Mouse (Mus musculus) heart, embryonic 15.5 days (tissue): ENCODE measurements around the gene Hist4h4. TPM values are rescaled to one million over a fixed set of nuclear protein-coding genes. Genes with fewer than 3 reads are reported as not detected.

ENCODE experiments used
- ATAC-seq: fragments of 200-750 bp; cut with Nextera tagmentation; replicated peaks from 2 replicates; pipeline ENCODE4 v1.8.0; 2017; ENCODE audit warnings: low read depth, moderate TSS enrichment; ENCODE audit not compliant: insufficient number of reproducible peaks, insufficient read depth, low FRiP score
- H3K27ac ChIP-seq: fragments of 300-500 bp; sonication (generic); 2 replicates; pipeline ENCODE4 v1.5.1; 2015; ENCODE audit warnings: mild to moderate bottlenecking, inconsistent platforms
- H3K27me3 ChIP-seq: fragments of 300-500 bp; sonication (generic); 2 replicates; pipeline ENCODE4 v1.6.1; 2015; ENCODE audit warnings: inconsistent platforms
- H3K36me3 ChIP-seq: fragments of 300-500 bp; sonication (generic); 2 replicates; pipeline ENCODE4 v1.6.1; 2015; ENCODE audit warnings: mild to moderate bottlenecking, inconsistent platforms
- H3K4me1 ChIP-seq: fragments of 300-500 bp; sonication (generic); replicated peaks from 2 replicates; pipeline ENCODE4 v1.6.1; 2015; ENCODE audit warnings: inconsistent platforms
- H3K4me2 ChIP-seq: fragments of 300-500 bp; sonication (generic); 2 replicates; pipeline ENCODE4 v1.6.1; 2015; ENCODE audit warnings: inconsistent platforms, mild to moderate bottlenecking, moderate library complexity
- H3K4me3 ChIP-seq: fragments of 300-500 bp; sonication (generic); 2 replicates; pipeline ENCODE4 v1.5.1; 2015; ENCODE audit warnings: mild to moderate bottlenecking, inconsistent platforms
- H3K9ac ChIP-seq: fragments of 300-500 bp; sonication (generic); 2 replicates; pipeline ENCODE4 v1.6.1; 2015; ENCODE audit warnings: mild to moderate bottlenecking, inconsistent platforms
- H3K9me3 ChIP-seq: fragments of 300-500 bp; sonication (generic); replicated peaks from 2 replicates; pipeline ENCODE4 v1.6.1; 2016; ENCODE audit warnings: inconsistent platforms
- whole genome bisulfite sequencing: fragments of 180-500 bp; shearing (Covaris S2); methylation state at CpG from one replicate; pipeline ENCODE4 v1.1.7; 2015; ENCODE audit warnings: mixed read lengths; 5-methylcytosine and 5-hydroxymethylcytosine counted together
- polyA plus RNA-seq: library from polyadenylated mRNA; unstranded; fragments of >200 nt; fragmentation: Nextera tagmentation; extraction: Ambion mirVana; gene quantifications from 2 replicates; pipeline ENCODE4 v1.2.1, GENCODE M21; 2015

Gene Hist4h4
- polyA plus RNA-seq, 1 experiment from 2014 or later: 0.21 TPM

DNA sequence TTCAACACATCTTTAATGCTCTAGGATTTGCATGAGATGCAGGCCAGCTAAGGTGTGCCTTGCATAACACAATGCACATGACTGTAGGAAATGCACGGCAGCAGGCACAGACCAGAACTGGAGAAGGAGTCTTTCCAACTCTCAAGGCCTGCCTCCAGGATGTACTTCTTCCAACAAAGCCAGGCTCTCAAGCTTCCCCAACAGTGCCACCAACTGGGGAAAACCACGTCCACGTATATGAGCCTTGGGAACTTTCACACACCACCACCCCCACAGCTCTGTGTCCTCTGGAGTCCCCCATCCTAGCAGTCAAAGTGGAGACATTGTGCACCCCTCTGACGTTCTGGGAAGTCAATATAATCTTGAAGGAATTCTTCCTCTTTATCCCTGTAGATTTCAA, 8.9 kb upstream of the Hist4h4 start:
- Histone ChIP-seq H3K27ac (no peak overlapping the region), H3K36me3 (peaks cover 57% of the 10 kb centered on the region), H3K4me2 (no peak overlapping the region), H3K9me3 (no peaks in the 10 kb centered on the region), H3K9ac (no peak overlapping the region), H3K4me1 (peaks cover 12% of the 10 kb centered on the region), H3K27me3 (no peaks in the 10 kb centered on the region), H3K4me3 (no peak overlapping the region)
- 39% methylated on average over 4 of the region's 4 CpGs for WGBS
- no peak for ATAC-seq

DNA sequence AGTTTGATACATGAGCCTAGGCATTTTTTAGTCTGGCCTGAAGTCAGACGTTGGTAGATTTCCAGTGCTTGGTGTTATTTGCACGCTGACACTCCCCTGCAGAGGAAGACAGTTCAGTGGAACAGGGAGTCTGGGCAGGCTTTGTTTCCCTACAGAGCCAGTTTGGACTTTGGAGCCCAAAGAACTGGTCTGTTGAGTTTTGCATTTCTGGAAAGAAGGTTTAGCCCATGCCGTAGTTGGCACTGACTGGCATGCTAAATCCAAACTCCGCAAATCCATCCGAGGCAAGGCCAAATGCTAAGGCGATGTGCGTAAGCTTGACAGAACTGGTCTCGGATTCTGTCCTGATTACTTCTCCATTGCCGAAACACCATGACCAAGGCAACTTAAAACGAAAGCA, 7.0 kb upstream of the Hist4h4 start:
- H3K9ac ChIP-seq: no peak overlapping the region
- H3K9me3 ChIP-seq: no peaks in the 10 kb centered on the region
- WGBS: 83% methylated on average over 10 of the region's 10 CpGs
- H3K27ac ChIP-seq: no peak overlapping the region
- peaks cover 18% of the 10 kb centered on the region for H3K4me1 ChIP-seq
- H3K36me3 ChIP-seq: peaks cover 39% of the 10 kb centered on the region
- H3K4me2 ChIP-seq: no peak overlapping the region
- ATAC-seq: no peak
- no peaks in the 10 kb centered on the region for H3K27me3 ChIP-seq
- no peak overlapping the region for H3K4me3 ChIP-seq

DNA sequence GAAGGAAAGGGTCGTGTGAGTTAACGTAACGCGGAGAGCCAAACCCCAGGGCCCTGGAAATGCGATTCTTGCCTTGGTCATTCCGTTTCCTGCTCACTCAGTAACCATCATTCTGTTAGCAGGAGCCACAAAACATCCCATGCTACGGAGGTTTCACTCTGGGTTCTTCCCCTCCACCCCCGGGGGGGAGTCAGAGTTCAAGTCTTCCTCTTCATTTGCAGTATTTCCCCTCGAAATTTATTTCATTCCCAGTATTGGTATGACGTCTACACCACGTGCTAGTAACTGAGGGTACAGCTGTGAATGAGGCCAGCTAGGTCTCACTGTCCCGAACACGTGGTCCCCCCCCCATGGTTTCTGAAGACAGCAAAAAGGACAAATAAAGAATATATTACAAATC, 5.5 kb upstream of the Hist4h4 start:
- no peak overlapping the region for H3K27ac ChIP-seq
- H3K36me3 ChIP-seq: peaks cover 26% of the 10 kb centered on the region
- H3K27me3 ChIP-seq: no peaks in the 10 kb centered on the region
- H3K4me2 ChIP-seq: peak overlapping the region; percentile 94
- ATAC-seq: no peak
- H3K4me1 ChIP-seq: peaks cover 23% of the 10 kb centered on the region
- no peaks in the 10 kb centered on the region for H3K9me3 ChIP-seq
- WGBS: 65% methylated on average over 13 of the region's 13 CpGs
- H3K9ac ChIP-seq: peak overlapping the region; percentile 72; the same call in 1 of the 2 replicates
- peak overlapping the region; percentile 78 for H3K4me3 ChIP-seq

DNA sequence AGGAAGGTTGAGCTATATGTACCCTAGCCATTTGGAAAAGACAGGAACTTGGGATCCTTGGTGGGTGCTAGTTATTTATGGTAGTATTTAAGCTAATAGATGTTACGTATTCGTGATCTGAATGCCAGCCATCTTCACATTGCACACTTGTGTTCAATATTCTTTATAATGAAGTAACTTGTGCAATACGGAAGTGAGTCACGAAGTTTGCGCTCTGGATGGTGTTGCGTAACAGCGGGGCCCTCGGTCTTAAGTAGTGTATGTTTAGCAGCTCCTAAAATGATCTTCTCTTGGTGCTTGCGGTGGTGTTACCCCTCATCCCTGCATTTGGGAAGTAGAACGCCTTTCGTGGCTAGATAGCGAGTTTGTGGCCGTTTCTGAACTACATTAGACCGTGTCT, 4.9 kb upstream of the Hist4h4 start:
- Histone ChIP-seq H3K4me3 (peak overlapping the region; percentile 78), H3K9me3 (no peaks in the 10 kb centered on the region), H3K27me3 (no peaks in the 10 kb centered on the region), H3K36me3 (peaks cover 20% of the 10 kb centered on the region), H3K9ac (peak overlapping the region; percentile 72), H3K4me1 (peaks cover 24% of the 10 kb centered on the region), H3K4me2 (peak overlapping the region; percentile 94), H3K27ac (peak overlapping the region; percentile 64)
- no peak for ATAC-seq
- WGBS: 19% methylated on average over 14 of the region's 14 CpGs

DNA sequence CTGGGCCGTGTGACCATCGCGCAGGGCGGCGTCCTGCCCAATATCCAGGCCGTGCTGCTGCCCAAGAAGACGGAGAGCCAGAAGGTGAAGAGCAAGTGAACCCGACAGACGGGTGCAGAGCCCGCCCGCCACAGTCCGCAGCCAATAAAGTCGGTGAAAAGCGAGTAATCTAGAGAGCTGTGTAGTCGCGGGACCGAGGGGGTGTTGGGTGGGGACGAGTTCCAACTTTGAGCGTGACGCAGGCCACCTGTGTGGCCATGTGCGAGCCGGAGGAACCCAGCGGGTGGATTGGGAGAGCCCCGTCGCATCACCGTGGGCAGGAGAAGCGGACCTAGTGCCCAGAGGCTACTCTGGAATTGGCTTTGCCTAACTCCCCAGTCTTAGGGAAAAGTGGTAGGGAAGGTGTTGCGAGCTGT, 4.4 kb upstream of the Hist4h4 start:
- WGBS: under 1% methylated on average over 28 of the region's 28 CpGs
- H3K27ac ChIP-seq: peak overlapping the region; percentile 64
- peak overlapping the region; percentile 72 for H3K9ac ChIP-seq
- ATAC-seq: 0 out of 2 replicates have a peak, but pooled peaks have one; percentile 2
- peak overlapping the region; percentile 94 for H3K4me2 ChIP-seq
- peak overlapping the region; percentile 78 for H3K4me3 ChIP-seq
- H3K9me3 ChIP-seq: no peaks in the 10 kb centered on the region
- H3K4me1 ChIP-seq: peaks cover 24% of the 10 kb centered on the region
- H3K27me3 ChIP-seq: no peaks in the 10 kb centered on the region
- peaks cover 16% of the 10 kb centered on the region for H3K36me3 ChIP-seq

DNA sequence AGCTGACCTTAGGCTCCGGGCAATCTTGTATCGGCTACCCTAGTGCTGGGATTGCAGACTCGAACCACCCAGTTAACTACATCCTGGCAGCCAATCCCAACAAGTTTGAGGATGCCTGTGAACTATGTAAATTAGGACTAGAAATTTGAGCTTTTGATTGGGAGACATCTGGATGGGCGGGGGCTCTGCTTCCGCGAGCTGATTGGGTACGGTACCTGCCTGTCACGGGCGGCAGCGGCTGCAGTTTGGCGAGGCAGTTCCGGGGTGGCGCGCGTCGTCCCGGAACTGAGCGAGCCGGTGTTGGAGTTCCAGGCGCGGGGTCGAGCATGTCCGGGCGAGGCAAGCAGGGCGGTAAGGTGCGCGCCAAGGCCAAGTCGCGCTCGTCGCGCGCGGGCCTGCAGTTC, 3.8 kb upstream of the Hist4h4 start, which contains the start of gene H2afj:
TSS of gene H2afj (plus strand) at position 231 of the 404 bp plus-strand sequence.
- peaks cover 11% of the 10 kb centered on the region for H3K36me3 ChIP-seq
- H3K4me2 ChIP-seq: peak within 1 kb of the TSS; percentile 94
- H3K27me3 ChIP-seq: no peaks in the 10 kb centered on the region
- H3K9me3 ChIP-seq: no peaks in the 10 kb centered on the region
- peak within 1 kb of the TSS; percentile 72 for H3K9ac ChIP-seq
- H3K4me1 ChIP-seq: peaks cover 29% of the 10 kb centered on the region
- under 1% methylated on average over 34 of the region's 34 CpGs for WGBS
- peak; percentile 86 for ATAC-seq
- peak within 1 kb of the TSS; percentile 78 for H3K4me3 ChIP-seq
- peak within 1 kb of the TSS; percentile 74 for H3K27ac ChIP-seq

DNA sequence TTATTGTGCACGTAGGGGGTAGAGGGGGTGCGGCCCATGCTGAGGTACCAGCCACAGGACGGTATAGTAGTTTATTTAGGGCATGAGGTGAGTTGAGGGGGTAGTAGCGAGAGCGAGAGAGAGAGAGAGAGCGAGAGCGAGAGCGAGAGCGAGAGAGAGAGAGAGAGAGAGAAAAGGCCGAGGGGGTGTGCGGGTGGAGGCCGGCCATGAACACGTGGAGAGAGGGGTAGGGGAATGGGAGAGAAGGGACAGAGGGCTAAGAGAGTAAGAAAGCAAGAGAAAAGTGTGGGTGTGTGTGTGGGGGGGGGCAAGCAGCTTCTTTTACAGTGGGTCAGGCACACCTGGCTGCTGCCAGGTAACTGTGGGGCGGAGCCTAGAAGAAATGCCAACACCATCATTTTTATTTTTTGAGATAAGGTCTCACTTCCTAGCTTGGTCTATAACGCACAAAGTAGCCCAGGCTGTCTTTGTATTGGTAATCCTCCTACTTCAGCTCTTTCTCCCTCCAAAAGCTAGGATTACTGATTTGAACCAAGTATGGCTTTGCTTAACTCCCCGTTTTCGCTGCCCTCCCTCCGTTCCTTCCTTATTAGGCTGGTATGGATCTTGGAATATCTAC, 3.3 kb upstream of the Hist4h4 start:
- no peaks in the 10 kb centered on the region for H3K27me3 ChIP-seq
- H3K9me3 ChIP-seq: no peaks in the 10 kb centered on the region
- peaks cover 5% of the 10 kb centered on the region; the same call in 1 of the 2 replicates for H3K36me3 ChIP-seq
- no peak for ATAC-seq
- WGBS: 29% methylated on average over 18 of the region's 18 CpGs
- H3K9ac ChIP-seq: peak overlapping the region; percentile 49
- H3K4me2 ChIP-seq: peak overlapping the region; percentile 94
- H3K4me3 ChIP-seq: peak overlapping the region; percentile 78
- H3K4me1 ChIP-seq: peaks cover 33% of the 10 kb centered on the region
- peak overlapping the region; percentile 74 for H3K27ac ChIP-seq

DNA sequence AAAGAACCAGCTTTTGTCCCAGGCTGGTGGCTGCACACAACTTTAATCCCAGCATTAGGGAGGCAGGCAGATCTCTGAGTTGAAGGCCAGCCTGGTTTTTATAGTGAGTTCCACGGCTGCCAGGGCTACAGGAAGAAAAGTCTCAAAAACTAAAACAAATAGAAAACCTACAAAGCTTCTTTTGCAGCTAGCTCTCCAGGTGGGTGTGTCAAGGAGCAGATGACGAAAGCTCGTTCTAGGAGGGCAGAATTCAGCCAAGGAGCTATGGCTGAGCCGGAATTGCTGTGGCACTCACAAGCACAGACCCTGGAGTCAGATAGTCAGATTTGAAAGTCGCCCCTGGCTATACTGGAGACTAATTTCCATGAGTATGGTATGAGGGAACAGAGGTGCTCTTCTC, 2.6 kb upstream of the Hist4h4 start:
- Histone ChIP-seq H3K27ac (no peak overlapping the region), H3K4me2 (peak overlapping the region; percentile 94; the same call in 1 of the 2 replicates), H3K4me1 (peaks cover 33% of the 10 kb centered on the region), H3K4me3 (no peak overlapping the region), H3K36me3 (no peaks in the 10 kb centered on the region), H3K9ac (no peak overlapping the region), H3K9me3 (no peaks in the 10 kb centered on the region), H3K27me3 (no peaks in the 10 kb centered on the region)
- no peak for ATAC-seq
- WGBS: 71% methylated on average over 5 of the region's 5 CpGs

DNA sequence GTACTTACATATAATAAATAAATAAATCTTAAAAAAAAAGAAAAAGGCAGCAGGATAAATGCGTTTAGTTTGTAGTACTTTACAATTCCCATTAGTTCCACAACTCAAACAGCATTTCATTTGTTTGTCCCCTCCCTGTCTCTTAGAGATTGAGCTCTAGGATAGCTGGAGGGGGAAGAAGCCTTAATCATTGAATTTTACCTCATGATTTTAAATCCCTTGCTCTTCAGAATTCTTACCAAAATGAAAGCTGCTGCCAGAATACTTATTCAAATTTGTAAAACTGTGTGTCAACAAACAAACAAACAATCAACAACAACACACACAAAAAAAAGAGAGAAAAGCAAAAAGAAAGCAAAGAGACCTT, 1.2 kb upstream of the Hist4h4 start:
- 68% methylated on average over 1 of the region's 1 CpGs for WGBS
- ATAC-seq: no peak
- peak overlapping the region; percentile 89; the same call in 1 of the 2 replicates for H3K4me2 ChIP-seq
- H3K27me3 ChIP-seq: no peaks in the 10 kb centered on the region
- H3K27ac ChIP-seq: peak overlapping the region; percentile 100; the same call in 1 of the 2 replicates
- H3K9ac ChIP-seq: no peak overlapping the region
- H3K4me1 ChIP-seq: peaks cover 33% of the 10 kb centered on the region
- H3K9me3 ChIP-seq: no peaks in the 10 kb centered on the region
- H3K36me3 ChIP-seq: no peaks in the 10 kb centered on the region
- H3K4me3 ChIP-seq: no peak overlapping the region

DNA sequence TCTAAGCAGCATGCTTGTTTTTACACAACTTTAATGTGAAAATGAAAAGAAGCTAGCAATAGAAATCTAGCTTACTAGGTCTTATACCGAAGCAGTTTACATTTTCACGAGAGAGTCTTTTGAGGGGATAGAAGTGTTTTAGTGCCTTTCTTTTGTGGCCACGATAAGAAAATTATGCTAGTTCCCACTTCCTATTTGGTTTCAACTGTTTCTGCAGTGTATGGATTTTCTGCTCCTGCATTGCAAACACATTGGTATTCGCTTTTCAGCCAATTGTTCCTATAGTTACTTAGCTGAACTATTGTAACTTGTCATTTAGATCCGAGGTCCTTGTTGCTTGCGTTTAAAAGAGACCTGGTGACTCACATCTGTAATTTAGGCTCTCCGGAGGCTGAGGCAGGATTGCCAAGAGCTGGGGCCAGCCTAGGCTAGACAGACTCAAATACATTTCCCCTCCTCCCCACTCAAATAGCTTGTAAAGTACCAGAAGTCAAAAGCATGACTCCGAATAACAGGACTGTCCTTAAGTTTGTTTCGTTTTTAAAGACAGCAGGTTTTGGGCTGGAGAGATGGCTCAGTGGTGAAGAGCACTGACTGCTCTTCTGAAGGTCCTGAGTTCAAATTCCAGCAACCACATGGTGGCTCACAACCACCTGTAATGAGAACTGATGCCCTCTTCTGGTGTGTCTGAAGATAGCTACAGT, 642 bp upstream of the Hist4h4 start:
- Histone ChIP-seq H3K9ac (peak overlapping the region; percentile 52), H3K4me2 (peak overlapping the region; percentile 89), H3K9me3 (no peaks in the 10 kb centered on the region), H3K27ac (peak overlapping the region; percentile 100), H3K4me3 (peak overlapping the region; percentile 71), H3K36me3 (no peaks in the 10 kb centered on the region), H3K27me3 (no peaks in the 10 kb centered on the region), H3K4me1 (peaks cover 33% of the 10 kb centered on the region)
- WGBS: 32% methylated on average over 9 of the region's 9 CpGs
- no peak for ATAC-seq

DNA sequence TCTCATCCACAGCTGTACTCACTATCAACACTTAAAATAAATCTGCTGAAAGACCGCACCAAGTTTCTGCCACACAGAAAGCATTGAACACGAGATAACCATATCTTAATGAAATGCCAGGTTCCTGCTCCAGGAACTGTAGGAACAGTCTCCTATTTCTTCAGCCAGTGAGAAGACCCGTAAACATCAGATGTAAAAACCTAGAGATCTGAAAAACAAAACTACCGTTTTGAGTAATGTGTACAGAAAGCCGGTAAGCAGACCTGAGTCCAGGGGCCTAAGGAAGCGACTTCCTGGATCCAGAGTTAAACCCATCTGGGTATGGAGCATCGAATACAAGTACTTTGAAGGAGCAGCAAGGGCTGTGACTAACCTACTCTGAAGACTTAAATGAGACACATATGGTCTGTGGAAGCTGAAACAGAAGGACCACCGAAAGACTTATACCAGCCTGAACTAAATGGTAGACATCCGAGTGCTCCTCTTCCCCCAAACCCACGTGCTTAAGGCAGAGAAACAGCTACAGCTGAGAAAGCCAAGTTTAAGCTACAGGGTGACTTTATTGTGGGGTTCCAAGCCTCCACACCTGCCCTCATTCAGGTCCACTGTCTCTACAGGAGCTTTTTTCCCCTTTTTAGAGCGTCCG, 999 bp downstream of the Hist4h4 start:
- Histone ChIP-seq H3K36me3 (no peaks in the 10 kb centered on the region), H3K4me1 (peaks cover 21% of the 10 kb centered on the region), H3K9me3 (no peaks in the 10 kb centered on the region), H3K27ac (peak overlapping the region; percentile 100), H3K9ac (peak overlapping the region; percentile 93), H3K4me2 (peak overlapping the region; percentile 89), H3K27me3 (no peaks in the 10 kb centered on the region), H3K4me3 (peak overlapping the region; percentile 71)
- ATAC-seq: peak; percentile 2; the same call in 1 of the 2 replicates
- WGBS: 5% methylated on average over 12 of the region's 12 CpGs
